Mouse (Mus musculus) C2C12 (cell line): ENCODE results near the gene Jazf1. TPM values are rescaled to one million over a fixed set of nuclear protein-coding genes. Genes with fewer than 3 reads are reported as not detected.

Experiments used
- H3K27me3 ChIP-seq: one replicate; pipeline ENCODE4 v1.6.1; 2011; ENCODE audit not compliant: control insufficient read depth, insufficient read depth, insufficient read length
- H3K36me3 ChIP-seq: one replicate; pipeline ENCODE4 v1.6.1; 2011; ENCODE audit not compliant: control insufficient read depth, insufficient read depth
- H3K4me3 ChIP-seq: one replicate; pipeline ENCODE4 v1.5.1; 2011; ENCODE audit warnings: mild to moderate bottlenecking, control low read depth; ENCODE audit not compliant: poor library complexity, insufficient read depth, severe bottlenecking
- H3K79me2 ChIP-seq: one replicate; pipeline ENCODE4 v1.6.1; 2011; ENCODE audit not compliant: control insufficient read depth, insufficient read depth
- H3K79me3 ChIP-seq: one replicate; pipeline ENCODE4 v1.6.1; 2011; ENCODE audit warnings: low read depth, control low read depth
- H3ac ChIP-seq: one replicate; pipeline ENCODE3; 2011; ENCODE audit warnings: low read depth; ENCODE audit not compliant: control insufficient read depth, insufficient read length
- CEBPB ChIP-seq: IDR thresholded peaks from one replicate; pipeline ENCODE4 v1.6.1; 2011; ENCODE audit warnings: low read depth, mild to moderate bottlenecking, control low read depth, moderate library complexity
- CTCF ChIP-seq: IDR thresholded peaks from one replicate; pipeline ENCODE4 v1.5.1; 2011; ENCODE audit not compliant: control insufficient read depth, insufficient read depth, insufficient read length
- FOSL1 ChIP-seq: IDR thresholded peaks from one replicate; pipeline ENCODE4 v1.8.0; 2011; ENCODE audit warnings: mild to moderate bottlenecking, low read length; ENCODE audit not compliant: poor library complexity, insufficient read depth, severe bottlenecking
- MAX ChIP-seq: IDR thresholded peaks from one replicate; pipeline ENCODE4 v1.6.1; 2011; ENCODE audit warnings: mild to moderate bottlenecking, control low read depth
- MYOD1 ChIP-seq: IDR thresholded peaks from one replicate; pipeline ENCODE4 v1.6.1; 2011; ENCODE audit warnings: low read depth; ENCODE audit not compliant: control insufficient read depth, insufficient read length
- MYOG ChIP-seq: IDR thresholded peaks from one replicate; pipeline ENCODE4 v1.6.1; 2011; ENCODE audit not compliant: control insufficient read depth, insufficient read length; ENCODE audit errors: extremely low read depth
- USF1 ChIP-seq: IDR thresholded peaks from one replicate; pipeline ENCODE4 v1.6.1; 2011; ENCODE audit warnings: low read depth, mild to moderate bottlenecking, control low read depth, moderate library complexity
- polyA plus RNA-seq: library from polyadenylated mRNA; unstranded; fragments of >200 nt; fragmentation: generic; extraction: Trizol; gene quantifications from one replicate; pipeline ENCODE4 v1.2.1, GENCODE M21; 2012; ENCODE audit warnings: missing spikeins

The Jazf1 gene
- polyA plus RNA-seq, 1 experiment = not detected

- no peak for TF ChIP-seq USF1
- TF ChIP-seq CTCF = peak; percentile 60
- H3K4me3 ChIP-seq = no peak overlapping the region
- no peaks in the 10 kb centered on the region for H3K27me3 ChIP-seq
- no peaks in the 10 kb centered on the region for H3K79me2 ChIP-seq
- H3K36me3 ChIP-seq = no peaks in the 10 kb centered on the region
- no peak overlapping the region for H3ac ChIP-seq
- H3K79me3 ChIP-seq = no peaks in the 10 kb centered on the region
Observed at GRCm38 (mm10) chr6:52838691-52839090, 229.7 kb downstream of the Jazf1 start.

GRCm38 (mm10) chr6:52837792-52838191 lies 230.6 kb downstream of the Jazf1 start:
- Histone ChIP-seq H3K4me3 (no peak overlapping the region), H3K27me3 (no peaks in the 10 kb centered on the region)
- TF ChIP-seq USF1 (peak; percentile 70), CTCF (no peak)

GRCm38 (mm10) chr6:52836201-52836950 lies 232.1 kb downstream of the Jazf1 start:
- no peaks in the 10 kb centered on the region for H3K79me3 ChIP-seq
- no peak for TF ChIP-seq MAX
- TF ChIP-seq MYOG = no peak
- TF ChIP-seq MYOD1 = no peak
- TF ChIP-seq USF1 = no peak
- no peaks in the 10 kb centered on the region for H3K79me2 ChIP-seq
- H3ac ChIP-seq = no peak overlapping the region
- H3K4me3 ChIP-seq = no peak overlapping the region
- H3K27me3 ChIP-seq = no peaks in the 10 kb centered on the region
- no peaks in the 10 kb centered on the region for H3K36me3 ChIP-seq

More at GRCm38 (mm10) chr6:52837792-52838191, 230.6 kb downstream of the Jazf1 start:
- Histone ChIP-seq H3K79me3 (no peaks in the 10 kb centered on the region), H3ac (no peak overlapping the region), H3K36me3 (no peaks in the 10 kb centered on the region), H3K79me2 (no peaks in the 10 kb centered on the region)

- TF ChIP-seq FOSL1 = no peak
- no peak for TF ChIP-seq MYOD1
- TF ChIP-seq USF1 = no peak
- no peak for TF ChIP-seq MAX
- no peak for TF ChIP-seq CEBPB
- TF ChIP-seq MYOG = no peak
- TF ChIP-seq CTCF = no peak
- no peak overlapping the region for H3K4me3 ChIP-seq
- H3K79me3 ChIP-seq = no peaks in the 10 kb centered on the region
- H3ac ChIP-seq = no peak overlapping the region
- no peaks in the 10 kb centered on the region for H3K79me2 ChIP-seq
- H3K27me3 ChIP-seq = no peaks in the 10 kb centered on the region
- H3K36me3 ChIP-seq = no peaks in the 10 kb centered on the region
Observed at GRCm38 (mm10) chr6:52827752-52828277, 240.6 kb downstream of the Jazf1 start.

DNA sequence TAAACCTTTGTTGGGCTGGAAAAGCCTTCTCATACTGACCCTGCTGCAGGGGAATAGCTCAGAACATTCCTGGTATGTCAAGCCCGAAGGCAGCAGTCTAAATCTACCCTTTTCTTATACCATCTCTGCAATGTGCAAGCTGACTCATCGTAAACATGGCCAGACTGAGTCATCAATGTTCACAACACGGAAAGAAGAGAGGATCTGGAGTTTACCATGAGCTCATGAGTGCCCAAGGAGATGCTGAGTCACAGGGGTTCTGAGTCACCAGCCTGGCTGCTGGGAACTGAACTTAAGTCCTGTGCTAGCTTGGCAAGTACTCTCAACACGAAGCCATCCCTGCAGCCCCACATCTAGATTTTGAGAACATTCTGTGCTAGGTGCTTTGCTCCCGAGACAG lies 242.9 kb downstream of the Jazf1 start:
- H3K79me2 ChIP-seq = no peaks in the 10 kb centered on the region
- H3K27me3 ChIP-seq = no peaks in the 10 kb centered on the region
- H3K79me3 ChIP-seq = no peaks in the 10 kb centered on the region
- H3K4me3 ChIP-seq = no peak overlapping the region
- no peaks in the 10 kb centered on the region for H3K36me3 ChIP-seq
- TF ChIP-seq FOSL1 (peak; percentile 99), CEBPB (peak; percentile 19), MAX (peak; percentile 24), MYOD1 (peak; percentile 59), USF1 (no peak), CTCF (no peak), MYOG (no peak)
- no peak overlapping the region for H3ac ChIP-seq

DNA sequence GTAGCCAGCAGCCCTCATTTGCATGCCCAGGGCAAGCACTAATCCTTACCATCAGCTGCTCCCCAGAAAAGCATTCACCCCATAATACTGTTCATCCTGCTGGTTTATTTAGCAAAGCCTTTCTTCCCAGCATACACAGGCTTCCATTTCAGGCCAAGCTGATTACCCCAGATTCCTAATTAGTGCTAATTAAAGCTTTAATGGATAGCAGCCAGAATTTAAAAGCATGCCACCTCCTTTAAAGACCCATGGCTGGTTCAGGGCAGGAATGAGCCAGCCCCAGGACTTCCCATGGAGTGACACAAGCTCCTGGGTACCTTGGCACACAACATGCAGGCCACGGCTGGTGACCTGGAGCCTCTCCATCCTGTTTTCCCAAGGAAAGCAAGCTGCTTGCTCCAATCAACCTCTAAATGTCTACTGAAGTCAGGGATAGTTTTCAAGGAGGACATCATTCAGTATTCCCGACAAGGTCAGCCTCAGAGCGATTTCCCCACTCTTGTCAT lies 243.4 kb downstream of the Jazf1 start:
- Histone ChIP-seq H3ac (no peak overlapping the region), H3K27me3 (no peaks in the 10 kb centered on the region), H3K36me3 (no peaks in the 10 kb centered on the region), H3K79me2 (no peaks in the 10 kb centered on the region), H3K79me3 (no peaks in the 10 kb centered on the region), H3K4me3 (no peak overlapping the region)
- TF ChIP-seq USF1 (no peak), CTCF (no peak), FOSL1 (no peak), CEBPB (no peak), MYOG (no peak), MAX (no peak), MYOD1 (no peak)
